In the genomic region with DNA sequence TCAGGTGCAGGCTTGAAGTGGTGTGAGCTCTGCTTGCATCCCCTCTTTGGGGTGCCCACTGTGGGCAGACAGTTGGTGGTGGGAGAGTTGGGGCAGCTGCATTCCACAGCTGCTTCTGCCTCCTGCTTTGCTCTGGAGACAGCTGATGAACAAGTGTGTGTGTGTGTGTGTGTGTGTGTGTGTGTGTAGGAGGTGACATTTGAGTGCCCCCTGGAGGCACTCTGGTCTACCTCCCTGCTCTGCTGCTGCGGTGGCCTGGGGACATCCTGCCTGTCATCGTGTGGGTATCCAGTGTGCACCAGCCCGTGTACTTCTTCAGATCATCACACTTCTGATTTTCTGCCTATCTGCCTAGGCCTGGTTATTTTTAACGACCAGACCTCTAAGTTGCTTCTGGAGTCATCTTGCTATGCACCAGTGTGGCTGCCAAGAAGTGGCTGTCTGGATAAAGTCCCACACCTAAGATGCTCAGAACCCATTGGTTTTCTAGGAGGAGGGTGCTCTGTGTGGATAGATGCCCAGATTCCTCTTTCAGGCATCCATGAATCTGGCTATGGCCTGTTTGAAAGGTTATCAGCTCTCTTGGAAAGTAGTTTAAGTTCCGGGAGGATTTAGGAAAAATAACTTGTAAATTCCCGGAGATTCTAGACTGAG, we compare ENCODE assay signal across 16 mouse cellular contexts. TPM values are rescaled to one million over a fixed set of nuclear protein-coding genes. Genes with fewer than 3 reads are reported as not detected.
DNase-seq lines count a peak whose midpoint lies in the region; ATAC-seq and TF ChIP-seq lines count a peak whose summit lies in the region.
"Had no signal": no experiment of that assay in that cellular context is flagged by ENCODE, and none has a peak within 500 bp of the region (broad histone marks: within the 10 kb centered on the region; RNA-seq: fewer than 3 reads in every experiment).

No protein-coding gene starts in this region.

- peak; percentile 25; the same call in 1 of the 2 replicates for TF ChIP-seq CTCF in kidney, postnatal 0 days (IDR thresholded peaks at IDR 0.05; ENCODE audit: low read depth)
- TF ChIP-seq CTCF in gastrocnemius, adult 2 months (IDR thresholded peaks at IDR 0.05), result no peak

- no peaks in the 10 kb centered on the region for H3K36me3 ChIP-seq in embryonic facial prominence, embryonic 14.5 days (ENCODE audit: control insufficient read depth, insufficient read depth, low read length)
- no peaks in the 10 kb centered on the region for H3K36me3 ChIP-seq in embryonic facial prominence, embryonic 10.5 days (replicated peaks)
- 0 out of 2 replicates have a peak, but pooled peaks cover 5% of the 10 kb centered on the region for H3K36me3 ChIP-seq in kidney, postnatal 0 days (ENCODE audit: insufficient read depth, low read length)
- peaks cover 17% of the 10 kb centered on the region; the same call in 1 of the 2 replicates for H3K36me3 ChIP-seq in heart, embryonic 14.5 days (ENCODE audit: control insufficient read depth, insufficient read depth, low read length)
- H3K36me3 ChIP-seq: G1E; hindbrain, embryonic 10.5 days; liver, embryonic 12.5 days had no signal

- no peak for ATAC-seq in embryonic facial prominence, embryonic 14.5 days (ENCODE audit: low read depth)
- no peak for ATAC-seq in kidney, postnatal 0 days (replicated peaks; ENCODE audit: low FRiP score, low read depth)
- no peak for ATAC-seq in heart, embryonic 14.5 days (ENCODE audit: insufficient number of reproducible peaks, insufficient read depth, low FRiP score, low read depth)
- ATAC-seq: liver, embryonic 12.5 days had no signal

- no peak overlapping the region for H3K4me3 ChIP-seq in embryonic facial prominence, embryonic 14.5 days (ENCODE audit: low read depth, low read length)
- H3K4me3 ChIP-seq in embryonic facial prominence, embryonic 10.5 days, result no peak overlapping the region
- no peak overlapping the region for H3K4me3 ChIP-seq in kidney, postnatal 0 days (replicated peaks; ENCODE audit: low read depth, low read length)
- no peak overlapping the region for H3K4me3 ChIP-seq in heart, embryonic 14.5 days (ENCODE audit: control insufficient read depth in 1 of 2, insufficient read depth in 1 of 2, low read depth in 1 of 2, low read length in 2 of 2)
- H3K4me3 ChIP-seq in gastrocnemius, adult 2 months, result no peak overlapping the region
- H3K4me3 ChIP-seq: hindbrain, embryonic 10.5 days; liver, embryonic 12.5 days had no signal

- H3K4me1 ChIP-seq in embryonic facial prominence, embryonic 14.5 days (ENCODE audit: control insufficient read depth, insufficient read depth, low read length), result peaks cover 9% of the 10 kb centered on the region; the same call in 1 of the 2 replicates
- H3K4me1 ChIP-seq in embryonic facial prominence, embryonic 10.5 days, result peaks cover 39% of the 10 kb centered on the region
- H3K4me1 ChIP-seq in kidney, postnatal 0 days (replicated peaks; ENCODE audit: insufficient read depth, low read length), result peaks cover 4% of the 10 kb centered on the region; the same call in 1 of the 2 replicates
- H3K4me1 ChIP-seq in heart, embryonic 14.5 days (ENCODE audit: control insufficient read depth in 2 of 2, insufficient read depth in 2 of 2, low read length in 2 of 2), result peaks cover 29 to 59% of the 10 kb centered on the region in 2 experiments

- H3K27ac ChIP-seq in embryonic facial prominence, embryonic 14.5 days (replicated peaks; ENCODE audit: low read depth, low read length), result no peak overlapping the region
- no peak overlapping the region for H3K27ac ChIP-seq in embryonic facial prominence, embryonic 10.5 days (replicated peaks)
- H3K27ac ChIP-seq in kidney, postnatal 0 days, result no peak overlapping the region
- peak overlapping the region; percentile 35 to 97 for H3K27ac ChIP-seq in heart, embryonic 14.5 days (replicated peaks in 1 of 2; ENCODE audit: control insufficient read depth in 1 of 2, insufficient read depth in 1 of 2, low read depth in 2 of 2, low read length in 2 of 2)
- no peak overlapping the region for H3K27ac ChIP-seq in gastrocnemius, adult 2 months
- H3K27ac ChIP-seq: hindbrain, embryonic 10.5 days; liver, embryonic 12.5 days had no signal

- no peak overlapping the region for H3K4me2 ChIP-seq in embryonic facial prominence, embryonic 14.5 days (ENCODE audit: low read depth, low read length)
- H3K4me2 ChIP-seq in kidney, postnatal 0 days (ENCODE audit: low read length), result no peak overlapping the region
- H3K4me2 ChIP-seq in heart, embryonic 14.5 days (ENCODE audit: low read length), result peak overlapping the region; percentile 19
- H3K4me2 ChIP-seq: liver, embryonic 12.5 days had no signal

- intact Hi-C loops in gastrocnemius, adult 2 months (cut with DNase I), result no loop called here

- peak; percentile 47 for DNase-seq in embryonic facial prominence, embryonic 14.5 days (ENCODE audit: low spot score)
- DNase-seq in embryonic facial prominence, embryonic 10.5 days (ENCODE audit: low spot score), result no peak
- no peak for DNase-seq in kidney, postnatal 0 days (ENCODE audit: low spot score)
- no peak for DNase-seq in kidney, adult 8-10 months
- DNase-seq in telencephalon, adult 2 months (ENCODE audit: low read depth, low spot score), result peak; percentile 28
- no peak for DNase-seq in ovary, postnatal 10 days (ENCODE audit: low spot score)
- no peak for DNase-seq in gastrocnemius, adult 2 months
- DNase-seq: adrenal gland, postnatal 14 days; cerebellum, postnatal 10 days; kidney, adult 11 months; midbrain, embryonic 14.5 days; right cerebral cortex, postnatal 4 days had no signal

- no peaks in the 10 kb centered on the region for H3K9me3 ChIP-seq in embryonic facial prominence, embryonic 14.5 days (ENCODE audit: control insufficient read depth, low read length)
- H3K9me3 ChIP-seq in embryonic facial prominence, embryonic 10.5 days, result no peaks in the 10 kb centered on the region
- no peaks in the 10 kb centered on the region for H3K9me3 ChIP-seq in kidney, postnatal 0 days (replicated peaks; ENCODE audit: low read length)
- no peaks in the 10 kb centered on the region for H3K9me3 ChIP-seq in heart, embryonic 14.5 days (ENCODE audit: control insufficient read depth, low read length)
- H3K9me3 ChIP-seq: G1E; hindbrain, embryonic 10.5 days; liver, embryonic 12.5 days had no signal

- H3K9ac ChIP-seq in embryonic facial prominence, embryonic 14.5 days (ENCODE audit: low read depth, low read length), result no peak overlapping the region
- H3K9ac ChIP-seq in kidney, postnatal 0 days (ENCODE audit: low read depth, low read length), result no peak overlapping the region
- H3K9ac ChIP-seq in heart, embryonic 14.5 days (ENCODE audit: low read length), result peak overlapping the region; percentile 63
- H3K9ac ChIP-seq: liver, embryonic 12.5 days had no signal

- 59% methylated on average over 6 of the region's 6 CpGs for WGBS in embryonic facial prominence, embryonic 14.5 days
- 79% methylated on average over 6 of the region's 6 CpGs for WGBS in embryonic facial prominence, embryonic 10.5 days
- whole genome bisulfite sequencing in kidney, postnatal 0 days, result 38% methylated on average over 6 of the region's 6 CpGs
- WGBS in heart, embryonic 14.5 days, result 20% methylated on average over 6 of the region's 6 CpGs

- H3K27me3 ChIP-seq in embryonic facial prominence, embryonic 14.5 days (replicated peaks; ENCODE audit: control insufficient read depth, insufficient read depth, low read length), result no peaks in the 10 kb centered on the region
- 0 out of 2 replicates have a peak, but pooled peaks cover 7% of the 10 kb centered on the region for H3K27me3 ChIP-seq in embryonic facial prominence, embryonic 10.5 days (replicated peaks; ENCODE audit: low read depth, poor library complexity, severe bottlenecking)
- H3K27me3 ChIP-seq in kidney, postnatal 0 days (ENCODE audit: insufficient read depth, low read length), result no peaks in the 10 kb centered on the region
- no peaks in the 10 kb centered on the region for H3K27me3 ChIP-seq in heart, embryonic 14.5 days (ENCODE audit: control insufficient read depth, insufficient read depth, low read length)

RNA-seq across cellular contexts. Expression of gene Tnnt2, which starts 1.8 kb away (rescaled TPM):
- polyA plus RNA-seq in embryonic facial prominence, embryonic 14.5 days (2014; fragmentation: Nextera tagmentation; extraction: Ambion mirVana), result 193 and 213 TPM in 2 replicates
- polyA plus RNA-seq in embryonic facial prominence, embryonic 10.5 days (2016; fragmentation: Nextera tagmentation; extraction: Ambion mirVana), result 1.1 and 4.4 TPM in 2 replicates
- polyA plus RNA-seq in kidney, postnatal 0 days (2015; fragmentation: Nextera tagmentation; extraction: Ambion mirVana), result 2.0 and 5.7 TPM in 2 replicates
- 7,347 and 7,875 TPM in 2 replicates for polyA plus RNA-seq in heart, embryonic 14.5 days (2014; fragmentation: Nextera tagmentation; extraction: Ambion mirVana)
- total RNA-seq in gastrocnemius, adult 2 months (2021), result 1 to 10 TPM in 1 of 2 experiments, under 1 TPM in 1; 0.77 to 3.3 TPM
- polyA plus RNA-seq: G1E had no signal

RNA-seq across cellular contexts. Expression of gene Lad1, which starts 15.9 kb away (rescaled TPM):
- 16.6 and 21.7 TPM in 2 replicates for polyA plus RNA-seq in embryonic facial prominence, embryonic 14.5 days (2014; fragmentation: Nextera tagmentation; extraction: Ambion mirVana)
- polyA plus RNA-seq in embryonic facial prominence, embryonic 10.5 days (2016; fragmentation: Nextera tagmentation; extraction: Ambion mirVana), result 7.5 TPM in 2 replicates
- 28.4 and 33.2 TPM in 2 replicates for polyA plus RNA-seq in kidney, postnatal 0 days (2015; fragmentation: Nextera tagmentation; extraction: Ambion mirVana)
- 3.1 and 4.8 TPM in 2 replicates for polyA plus RNA-seq in heart, embryonic 14.5 days (2014; fragmentation: Nextera tagmentation; extraction: Ambion mirVana)
- total RNA-seq in gastrocnemius, adult 2 months (2021), result not detected
- total RNA-seq: adrenal gland, postnatal 14 days had no signal
- polyA plus RNA-seq: G1E had no signal

RNA-seq across cellular contexts. Expression of gene Tnni1, which starts 55.1 kb away (rescaled TPM):
- 637 and 738 TPM in 2 replicates for polyA plus RNA-seq in embryonic facial prominence, embryonic 14.5 days (2014; fragmentation: Nextera tagmentation; extraction: Ambion mirVana)
- 5.5 and 7.9 TPM in 2 replicates for polyA plus RNA-seq in embryonic facial prominence, embryonic 10.5 days (2016; fragmentation: Nextera tagmentation; extraction: Ambion mirVana)
- polyA plus RNA-seq in kidney, postnatal 0 days (2015; fragmentation: Nextera tagmentation; extraction: Ambion mirVana), result 7.9 and 8.9 TPM in 2 replicates
- polyA plus RNA-seq in heart, embryonic 14.5 days (2014; fragmentation: Nextera tagmentation; extraction: Ambion mirVana), result 5,020 and 5,035 TPM in 2 replicates
- 100 to 1,000 TPM; 184 to 604 TPM for total RNA-seq in gastrocnemius, adult 2 months (2021)
- total RNA-seq: adrenal gland, postnatal 14 days had no signal

Comparison
In these comparisons a context has a peak if more than half of its experiments do, and no peak if none do; other contexts are left out.
1. DNase-seq: peak in embryonic facial prominence, embryonic 14.5 days (single experiment) and telencephalon, adult 2 months (single experiment); none in embryonic facial prominence, embryonic 10.5 days (single experiment), kidney, postnatal 0 days (single experiment), kidney, adult 8-10 months (0 of 2), ovary, postnatal 10 days (single experiment) and gastrocnemius, adult 2 months (single experiment).
2. RNA of gene Tnni1, which starts 55.1 kb away (polyA plus RNA-seq): 5,020 to 5,035 TPM in heart, embryonic 14.5 days and 637 to 738 TPM in embryonic facial prominence, embryonic 14.5 days; 7.9 to 8.9 TPM in kidney, postnatal 0 days and 5.5 to 7.9 TPM in embryonic facial prominence, embryonic 10.5 days; every median in the first group is over 10 times any median in the second.
3. H3K27ac ChIP-seq: peak in heart, embryonic 14.5 days (2 of 2); none in embryonic facial prominence, embryonic 14.5 days (single experiment), embryonic facial prominence, embryonic 10.5 days (single experiment), kidney, postnatal 0 days (single experiment) and gastrocnemius, adult 2 months (single experiment).
4. RNA of gene Tnnt2, which starts 1.8 kb away (polyA plus RNA-seq): 7,347 to 7,875 TPM in heart, embryonic 14.5 days; 193 to 213 TPM in embryonic facial prominence, embryonic 14.5 days, 2.0 to 5.7 TPM in kidney, postnatal 0 days and 1.1 to 4.4 TPM in embryonic facial prominence, embryonic 10.5 days; every median in the first group is over 10 times any median in the second.